Mouse (Mus musculus): ENCODE data around the gene Clptm1.

GRCm38 (mm10) chr7:19683771-19684201 lies 19.0 kb upstream of the Clptm1 start:
- TF ChIP-seq CTCF (IDR thresholded peaks at IDR 0.05; ENCODE audit: low read depth) (no peak), EP300 (IDR thresholded peaks at IDR 0.05; ENCODE audit: low read depth) (no peak)
